Mouse (Mus musculus): ENCODE data around the gene Kif1b. TPM values are rescaled to one million over a fixed set of nuclear protein-coding genes. Genes with fewer than 3 reads are reported as not detected.

Gene Kif1b
- polyA plus RNA-seq (2012; rRNA removed; ENCODE audit: low replicate concordance), result 56.1 and 78.6 TPM in 2 replicates

DNA sequence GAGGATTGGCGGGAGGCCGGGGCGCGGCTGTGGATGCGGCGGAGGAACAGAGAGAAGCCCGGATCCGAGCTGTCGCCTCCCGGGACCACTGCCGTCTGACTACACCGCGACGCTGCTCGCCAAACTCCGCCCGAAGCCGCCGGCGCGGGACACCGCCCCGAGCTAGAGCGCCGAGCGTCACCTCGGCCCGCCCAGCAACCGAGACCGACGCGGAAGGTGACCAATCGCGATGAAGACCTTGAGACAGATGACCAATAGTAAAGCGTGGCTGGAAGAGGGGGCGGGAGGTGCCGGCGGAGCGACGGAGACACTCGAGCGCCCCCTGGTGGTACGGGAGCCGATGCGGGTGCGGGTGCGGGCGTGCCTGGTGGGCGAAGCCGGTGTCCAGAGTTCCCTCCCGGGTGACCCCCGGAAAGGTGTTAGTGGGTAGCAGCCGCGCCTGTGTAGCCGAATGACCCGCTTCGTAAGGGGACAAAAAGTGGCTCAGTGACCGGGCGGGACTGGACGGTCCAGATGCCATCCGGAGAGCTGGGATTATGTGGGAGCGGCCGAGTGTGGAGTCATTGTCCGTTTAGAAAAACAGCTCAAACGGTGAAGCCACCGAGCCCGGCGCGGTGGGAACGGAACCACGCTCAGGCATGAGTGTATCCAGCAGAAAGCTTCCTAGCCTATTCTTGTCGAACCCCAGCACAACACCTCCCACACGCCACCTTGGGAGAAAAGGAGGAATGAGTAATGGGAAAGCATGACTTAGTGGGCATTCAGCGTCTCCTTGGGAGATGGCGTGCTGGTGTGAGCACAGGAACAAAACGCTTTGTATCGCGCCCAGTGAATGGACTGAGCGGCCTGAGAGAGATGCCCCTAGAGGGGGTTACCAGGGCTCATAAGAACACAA lies at the start of gene Kif1b:
Gene Kif1b, minus strand, starts transcription at position 98 of the 895 bp plus-strand sequence.

DNA sequence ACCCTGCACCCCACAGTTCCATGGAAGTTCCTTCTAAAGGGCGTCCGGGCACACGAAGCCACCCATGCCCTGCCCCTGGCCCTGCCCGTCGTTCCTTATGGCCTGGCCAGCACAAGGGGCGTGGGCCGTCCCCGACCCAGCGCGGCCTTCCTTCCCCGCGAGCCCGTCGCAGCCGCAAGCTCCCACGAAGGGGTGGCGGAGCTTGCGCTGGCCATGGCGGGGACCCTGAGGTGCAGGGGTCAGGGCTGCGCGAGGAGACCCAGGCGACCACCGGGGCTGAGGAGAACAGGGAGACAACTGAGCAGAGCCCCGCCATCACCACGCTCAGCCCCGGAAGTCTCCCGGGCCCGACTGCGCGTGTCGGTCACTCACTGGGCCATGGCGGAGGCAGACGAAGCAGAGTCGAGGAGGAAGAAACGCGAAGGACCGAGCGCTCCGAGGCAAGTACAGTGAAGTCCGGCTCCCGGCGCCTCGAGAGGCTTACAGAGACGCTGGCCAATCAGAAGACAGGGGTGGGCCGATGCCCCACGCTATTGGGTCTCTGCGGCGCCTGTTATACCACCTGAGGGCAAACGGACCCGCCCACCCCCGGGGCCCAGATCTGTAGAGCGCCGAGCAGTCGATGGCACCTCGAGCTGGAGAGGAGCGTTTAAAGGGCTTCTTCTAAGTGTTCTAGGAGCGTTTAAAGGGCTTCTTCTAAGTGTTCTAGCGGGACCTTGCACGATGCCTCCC lies 141.1 kb downstream of the Kif1b start, which contains the start of gene Pgd:
Gene Pgd, minus strand, starts transcription at position 557 of the 732 bp plus-strand sequence.

DNA sequence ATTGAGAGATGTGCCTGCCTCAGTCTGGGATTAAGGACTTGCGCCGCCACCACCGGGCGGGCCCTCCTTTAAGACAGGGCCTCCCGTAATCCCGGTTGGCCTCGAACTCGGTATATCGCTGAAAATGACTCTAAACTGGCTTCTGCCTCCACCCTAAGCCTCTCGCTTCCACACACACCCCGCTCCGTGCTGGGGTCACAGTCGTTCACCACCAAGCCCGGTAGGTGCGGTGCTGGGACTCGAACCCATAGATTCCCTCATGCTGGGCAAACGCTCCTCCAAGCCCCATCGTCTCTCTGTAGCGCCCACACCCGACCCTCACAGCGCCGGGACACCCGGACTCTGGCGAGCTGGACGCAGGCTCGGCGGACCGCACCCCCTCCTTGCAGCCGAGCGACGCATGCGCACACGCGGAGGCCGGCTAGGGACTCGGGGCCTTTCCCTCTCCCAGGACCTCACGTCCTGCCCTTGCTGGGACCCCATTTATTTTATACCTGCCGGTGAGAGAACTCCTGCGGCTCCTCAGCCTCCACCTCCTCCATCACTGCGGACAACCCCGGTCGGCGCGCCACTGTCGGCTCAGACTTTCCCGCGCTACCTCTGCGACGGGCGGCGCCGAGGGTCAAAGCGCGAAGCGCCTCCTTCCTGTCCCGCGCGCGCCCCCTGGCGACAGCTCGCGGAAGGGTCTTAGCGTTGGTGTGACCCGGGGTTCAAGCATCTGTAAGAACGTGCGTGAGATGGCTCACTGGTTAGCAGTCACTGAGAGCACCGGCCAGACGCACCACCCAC lies 170.3 kb downstream of the Kif1b start, which contains the start of gene Cenps:
Gene Cenps, minus strand, starts transcription at position 648 of the 789 bp plus-strand sequence.

DNA sequence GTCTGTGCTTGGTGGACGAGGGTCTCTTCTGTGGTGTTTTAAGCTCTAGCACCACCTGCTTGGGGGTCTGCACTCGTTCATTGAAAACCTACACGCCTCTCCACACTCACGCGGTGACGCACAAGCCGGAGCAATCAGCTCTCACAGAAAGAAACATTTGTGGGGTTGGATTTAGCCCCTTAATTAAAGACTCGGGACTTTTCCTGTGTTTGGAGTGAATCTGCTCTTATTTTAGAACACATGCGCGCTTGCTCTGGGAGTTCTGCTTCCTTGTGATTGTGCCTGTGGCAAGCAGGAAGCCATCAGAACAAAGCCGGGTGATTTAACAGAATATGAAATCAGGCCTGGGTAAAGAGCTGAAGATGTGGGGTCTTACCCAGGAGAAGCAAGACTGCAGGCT lies 180.8 kb downstream of the Kif1b start, which contains the start of gene Cort:
Gene Cort, minus strand, starts transcription at position 101 of the 400 bp plus-strand sequence.

Other genes starting within 250 kb of the Kif1b start
- gene Pex14, start 207.8 kb downstream of the Kif1b start, polyA plus RNA-seq (2012; rRNA removed; ENCODE audit: low replicate concordance), result 49.4 and 61.0 TPM in 2 replicates
- 18.0 and 21.3 TPM in 2 replicates for gene Dffa, start 203.5 kb downstream of the Kif1b start, polyA plus RNA-seq (2012; rRNA removed; ENCODE audit: low replicate concordance)
- gene Cort, start 180.9 kb downstream of the Kif1b start, polyA plus RNA-seq (2012; rRNA removed; ENCODE audit: low replicate concordance), result not detected in 2 replicates
- 1.2 and 3.6 TPM in 2 replicates for gene Cenps, start 170.1 kb downstream of the Kif1b start, polyA plus RNA-seq (2012; rRNA removed; ENCODE audit: low replicate concordance)
- 413 and 524 TPM in 2 replicates for gene Pgd, start 140.9 kb downstream of the Kif1b start, polyA plus RNA-seq (2012; rRNA removed; ENCODE audit: low replicate concordance)
- gene Ube4b, start 119.1 kb upstream of the Kif1b start, polyA plus RNA-seq (2012; rRNA removed; ENCODE audit: low replicate concordance), result 53.7 and 69.5 TPM in 2 replicates
- gene Rbp7, start 147.3 kb upstream of the Kif1b start, polyA plus RNA-seq (2012; rRNA removed; ENCODE audit: low replicate concordance), result 24.5 and 39.1 TPM in 2 replicates
- gene Tmem274, start 169.7 kb upstream of the Kif1b start, polyA plus RNA-seq (2012; rRNA removed; ENCODE audit: low replicate concordance), result not detected in 2 replicates
- gene Nmnat1, start 177.5 kb upstream of the Kif1b start, polyA plus RNA-seq (2012; rRNA removed; ENCODE audit: low replicate concordance), result 10.5 and 16.9 TPM in 2 replicates
- gene Lzic, start 177.5 kb upstream of the Kif1b start, polyA plus RNA-seq (2012; rRNA removed; ENCODE audit: low replicate concordance), result 15.4 and 19.9 TPM in 2 replicates
- gene Ctnnbip1, start 210.5 kb upstream of the Kif1b start, polyA plus RNA-seq (2012; rRNA removed; ENCODE audit: low replicate concordance), result 23.2 and 39.3 TPM in 2 replicates